Mouse (Mus musculus) ES-E14 (cell line): ENCODE measurements around the gene Adora3. TPM values are rescaled to one million over a fixed set of nuclear protein-coding genes. Genes with fewer than 3 reads are reported as not detected.
"Not testable (repeated sequence)": the region's sequence is repeated elsewhere in the genome, so short reads cannot be mapped to it uniquely, and the experiment has no call there.

Source experiments
- DNase-seq: peaks from one replicate; pipeline ENCODE4 v3.0.0-alpha.2; 2013; ENCODE audit warnings: low read depth, low spot score
- H3K27ac ChIP-seq: 2 replicates; pipeline ENCODE4 v1.5.1; 2012; ENCODE audit warnings: low read depth, mild to moderate bottlenecking, low read length, moderate library complexity, mixed read lengths; ENCODE audit not compliant: poor library complexity, insufficient read depth, severe bottlenecking
- H3K36me3 ChIP-seq: 2 replicates; pipeline ENCODE4 v1.6.1; 2012; ENCODE audit warnings: mild to moderate bottlenecking, low read length, moderate library complexity, mixed read lengths; ENCODE audit not compliant: control insufficient read depth, poor library complexity, insufficient read depth, severe bottlenecking
- H3K4me1 ChIP-seq, 2 experiments: fragments of 150-350 bp in 1 of 2; sonication (generic) in 1 of 2; 2 replicates each; pipeline ENCODE4 v1.6.1; 2012; ENCODE audit warnings: low read length in 2 of 2, mild to moderate bottlenecking in 1 of 2, mixed read lengths in 1 of 2; ENCODE audit not compliant: control insufficient read depth in 2 of 2, insufficient read depth in 2 of 2, poor library complexity in 1 of 2
- H3K4me3 ChIP-seq, 2 experiments: fragments of 150-350 bp in 1 of 2; sonication (generic) in 1 of 2; 2 replicates each; pipeline ENCODE4 v1.5.1; 2012; ENCODE audit warnings: low read length in 2 of 2, low read depth in 1 of 2, mild to moderate bottlenecking in 1 of 2, mixed read lengths in 1 of 2; ENCODE audit not compliant: insufficient read depth in 1 of 2, poor library complexity in 1 of 2, severe bottlenecking in 1 of 2
- H3K9ac ChIP-seq: 2 replicates; pipeline ENCODE4 v1.6.1; 2012; ENCODE audit warnings: low read depth, mild to moderate bottlenecking, low read length, mixed read lengths; ENCODE audit not compliant: poor library complexity, insufficient read depth, severe bottlenecking
- H3K9me3 ChIP-seq: fragments of 150-350 bp; sonication (generic); 2 replicates; pipeline ENCODE4 v1.6.1; 2012; ENCODE audit warnings: low read depth, mild to moderate bottlenecking, low read length; ENCODE audit not compliant: control insufficient read depth, insufficient read depth
- CHD2 ChIP-seq: IDR thresholded peaks from 2 replicates; pipeline ENCODE4 v1.6.1; 2014; ENCODE audit warnings: mild to moderate bottlenecking, low read depth, low read length, inconsistent platforms
- HCFC1 ChIP-seq: IDR thresholded peaks from 2 replicates; pipeline ENCODE4 v1.6.1; 2012; ENCODE audit warnings: low read length, inconsistent platforms, borderline replicate concordance; ENCODE audit not compliant: insufficient read depth
- MAFK ChIP-seq: IDR thresholded peaks from 2 replicates; pipeline ENCODE4 v1.6.1; 2014; ENCODE audit warnings: mild to moderate bottlenecking, low read depth, low read length, inconsistent platforms; ENCODE audit not compliant: insufficient read depth
- ZC3H11A ChIP-seq: IDR thresholded peaks from 2 replicates; pipeline ENCODE4 v1.6.1; 2012; ENCODE audit warnings: low read depth, mild to moderate bottlenecking, inconsistent platforms, low read length, borderline replicate concordance
- ZNF384 ChIP-seq: IDR thresholded peaks from 2 replicates; pipeline ENCODE4 v1.6.1; 2012; ENCODE audit warnings: low read depth, low read length, inconsistent platforms
- in situ Hi-C, 2 experiments: fragments of 600-800 bp; cut with MboI; formaldehyde crosslinking; loops; one replicate each; pipeline ENCODE4 v1.15.1; 2025; ENCODE audit warnings: low sequenced_read_pairs in 2 of 2, inconsistent platforms in 1 of 2; ENCODE audit not compliant: unreplicated experiment in 2 of 2
- total RNA-seq: library from RNA; depleted of rRNA; stranded (reverse); fragments of 300-350 nt; gene quantifications from 2 replicates; pipeline ENCODE4 v1.2.3, GENCODE M21; 2012

The Adora3 gene
- total RNA-seq, 1 experiment, result not detected

DNA sequence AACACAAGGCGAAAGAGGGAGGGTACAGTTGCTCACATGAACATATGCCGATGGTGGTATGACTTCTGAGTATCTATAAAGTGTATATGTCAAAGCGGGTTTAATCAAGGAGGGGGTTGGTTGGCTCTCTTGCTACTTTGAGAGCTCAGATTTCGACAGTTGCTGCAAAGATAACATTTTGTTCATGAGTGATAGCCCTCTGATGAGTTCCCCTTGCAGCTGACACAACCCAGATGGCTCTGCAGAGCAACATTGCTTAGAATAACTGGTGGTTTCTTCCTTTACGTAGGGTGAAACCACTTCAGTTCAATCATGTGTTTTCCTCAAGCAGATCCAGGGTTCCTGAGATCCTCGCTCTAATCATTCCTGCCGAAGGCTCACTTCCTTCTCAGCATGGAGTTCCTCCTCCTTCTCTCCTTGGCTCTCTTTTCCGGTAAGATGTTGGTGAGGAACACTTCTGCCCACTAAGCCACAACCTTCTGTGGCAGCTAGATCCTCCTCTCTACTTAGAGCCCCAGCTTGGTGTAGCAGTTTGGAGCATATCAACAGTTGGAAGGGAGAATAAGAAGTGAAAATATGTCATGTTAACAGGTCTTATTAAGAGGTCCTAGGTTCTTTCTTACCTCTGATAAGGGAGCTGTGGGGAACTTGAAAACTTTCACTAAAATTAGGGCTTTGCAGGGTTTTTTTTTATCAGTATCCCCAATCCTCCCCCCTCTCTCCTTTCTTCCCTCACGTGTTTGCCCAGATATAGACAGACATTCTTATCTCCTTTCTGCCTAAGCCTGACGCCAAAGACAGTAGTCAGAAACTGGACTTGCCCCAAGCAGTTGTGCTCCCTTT is 43.4 kb downstream of the Adora3 start:
- in situ Hi-C loops, result no loop called here
- H3K4me1 ChIP-seq, result no peaks in the 10 kb centered on the region

DNA sequence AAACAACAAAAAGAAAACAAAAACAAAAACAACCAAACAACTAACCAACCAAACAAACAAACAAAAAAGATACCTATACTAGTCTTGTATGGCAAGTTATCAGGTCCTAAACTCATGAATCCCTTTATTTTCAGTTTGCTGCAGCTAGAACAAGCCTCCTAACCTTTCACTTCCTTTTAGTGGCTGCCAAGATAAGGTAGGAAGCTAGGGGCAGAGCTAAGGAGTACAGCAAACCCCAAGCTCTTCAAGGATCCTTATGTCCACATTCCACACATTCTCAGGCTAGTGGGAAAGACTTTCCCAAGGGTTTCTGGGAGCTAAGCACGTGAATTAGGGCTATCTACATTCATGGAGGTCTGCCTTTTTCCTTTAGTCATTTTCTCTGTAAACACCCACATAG is 44.6 kb downstream of the Adora3 start:
- Histone ChIP-seq H3K4me3 (no peak overlapping the region), H3K9ac (no peak overlapping the region), H3K9me3 (no peaks in the 10 kb centered on the region), H3K27ac (no peak overlapping the region), H3K4me1 (no peaks in the 10 kb centered on the region), H3K36me3 (no peaks in the 10 kb centered on the region)
- DNase-seq, result no peak
- in situ Hi-C loops, result no loop called here
- TF ChIP-seq MAFK (no peak), CHD2 (no peak), ZNF384 (no peak), HCFC1 (no peak), ZC3H11A (no peak)

More for the DNA sequence above, 43.4 kb downstream of the Adora3 start:
- H3K4me3 ChIP-seq, result no peak overlapping the region
- no peak overlapping the region for H3K9ac ChIP-seq
- TF ChIP-seq MAFK (no peak), ZC3H11A (no peak), ZNF384 (no peak), HCFC1 (no peak), CHD2 (no peak)
- no peaks in the 10 kb centered on the region for H3K36me3 ChIP-seq
- H3K9me3 ChIP-seq, result no peaks in the 10 kb centered on the region
- H3K27ac ChIP-seq, result no peak overlapping the region
- no peak for DNase-seq

DNA sequence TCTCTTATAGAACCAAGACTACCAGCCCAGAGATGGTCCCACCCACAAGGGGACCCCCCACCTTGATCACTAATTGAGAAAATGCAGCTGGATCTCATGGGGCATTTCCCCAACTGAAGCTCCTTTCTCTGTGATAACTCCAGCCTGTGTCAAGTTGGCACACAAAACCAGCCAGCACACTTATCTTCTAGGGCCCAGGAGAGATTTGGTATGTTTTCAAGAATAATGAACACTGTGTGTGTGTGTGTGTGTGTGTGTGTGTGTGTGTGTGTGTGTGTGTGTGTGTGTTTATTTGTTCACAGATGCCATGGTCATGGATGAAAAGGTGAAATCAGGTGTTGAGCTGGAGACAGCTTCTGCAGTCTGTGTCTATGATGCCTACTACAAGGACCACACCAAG is 45.8 kb downstream of the Adora3 start:
- H3K4me1 ChIP-seq, H3K27ac ChIP-seq, DNase-seq, H3K36me3 ChIP-seq, H3K4me3 ChIP-seq, H3K9me3 ChIP-seq, in situ Hi-C loops, H3K9ac ChIP-seq: not testable (repeated sequence)

DNA sequence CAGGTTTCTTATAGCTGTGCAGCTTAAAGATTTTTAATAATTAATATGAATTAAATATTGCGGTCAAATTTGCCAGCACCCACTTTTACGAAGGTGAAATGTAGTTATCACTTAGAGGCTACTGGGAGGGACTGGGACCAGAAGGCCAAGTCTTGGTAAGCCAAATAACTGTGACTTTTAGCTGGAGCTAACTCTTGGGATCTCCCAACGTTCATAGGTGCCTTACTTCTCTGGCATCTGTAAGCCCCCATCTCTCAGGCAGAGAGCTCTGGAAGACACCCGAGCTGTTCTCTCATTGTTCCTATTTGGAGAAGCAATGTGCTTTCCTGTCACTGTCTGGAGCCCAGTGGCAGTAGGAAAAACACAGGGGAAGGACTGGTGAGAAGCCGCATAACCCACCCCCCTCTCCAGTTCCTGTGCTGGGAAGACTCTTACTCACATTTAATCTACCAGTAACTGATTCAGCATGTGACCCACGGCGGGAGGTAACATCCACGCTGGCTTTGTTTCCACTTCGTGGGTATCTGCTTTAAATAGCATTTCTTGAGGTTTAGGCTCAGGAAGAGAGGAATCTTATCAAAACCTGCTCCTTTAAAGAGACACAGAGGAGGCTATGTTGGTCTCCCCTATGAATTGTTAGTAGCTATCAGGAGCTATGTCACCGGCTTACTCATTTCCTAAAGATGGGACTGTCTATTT is 47.1 kb downstream of the Adora3 start:
- Histone ChIP-seq H3K27ac (no peak overlapping the region), H3K36me3 (no peaks in the 10 kb centered on the region), H3K9ac (no peak overlapping the region), H3K4me1 (no peaks in the 10 kb centered on the region), H3K4me3 (no peak overlapping the region), H3K9me3 (no peaks in the 10 kb centered on the region)
- TF ChIP-seq CHD2 (no peak), MAFK (no peak)
- in situ Hi-C loops, result no loop called here
- no peak for DNase-seq

DNA sequence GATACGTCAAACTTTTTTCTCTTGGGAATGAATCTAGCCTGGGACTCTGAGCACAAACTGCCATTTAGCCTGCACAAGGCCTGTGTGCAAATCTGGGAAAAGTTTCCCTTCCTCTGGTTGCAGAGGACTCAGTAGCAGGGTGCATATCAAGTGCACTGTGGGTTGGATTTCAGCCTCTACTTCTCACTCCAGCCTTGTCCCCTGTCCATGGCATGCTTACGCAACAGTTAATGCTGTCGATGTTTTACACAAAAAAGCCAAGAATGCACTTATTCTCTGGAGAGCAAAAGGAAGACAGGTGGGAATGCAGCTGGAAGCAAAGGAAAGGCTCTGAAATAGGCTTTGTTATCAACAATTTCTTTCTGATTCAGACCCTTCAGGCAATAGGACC is 47.7 kb downstream of the Adora3 start:
- no peak for TF ChIP-seq ZNF384
- TF ChIP-seq CHD2, result no peak
- TF ChIP-seq MAFK, result no peak
- no peaks in the 10 kb centered on the region for H3K36me3 ChIP-seq
- DNase-seq, result no peak
- no peaks in the 10 kb centered on the region for H3K9me3 ChIP-seq
- no peak overlapping the region for H3K9ac ChIP-seq
- no peak overlapping the region for H3K4me3 ChIP-seq
- H3K27ac ChIP-seq, result no peak overlapping the region
- no peaks in the 10 kb centered on the region for H3K4me1 ChIP-seq
- in situ Hi-C loops, result no loop called here

DNA sequence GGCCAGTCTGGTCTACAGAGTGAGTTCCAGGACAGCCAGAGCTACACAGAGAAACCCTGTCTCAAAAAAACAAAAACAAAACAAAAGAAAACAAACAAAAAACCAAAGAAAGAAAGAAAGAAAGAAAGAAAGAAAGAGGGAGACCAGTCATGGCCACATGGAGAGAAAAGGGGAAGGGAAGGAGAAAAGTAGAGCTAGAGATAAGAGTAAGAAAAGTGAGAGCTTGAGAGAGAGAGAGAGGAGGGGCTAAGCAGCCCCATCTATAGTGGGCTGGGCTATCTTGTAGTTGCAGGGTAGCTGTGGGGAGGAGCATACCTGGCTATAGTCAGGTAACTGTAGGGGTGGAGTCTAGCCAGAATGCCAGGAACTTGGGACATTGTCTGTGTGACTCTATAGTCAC is 50.1 kb downstream of the Adora3 start:
- H3K4me1 ChIP-seq, result not testable (repeated sequence)

More for the DNA sequence above, 50.1 kb downstream of the Adora3 start:
- DNase-seq, H3K9me3 ChIP-seq, H3K4me3 ChIP-seq, H3K9ac ChIP-seq, in situ Hi-C loops, H3K36me3 ChIP-seq, H3K27ac ChIP-seq: not testable (repeated sequence)
